In genomic region chr6:140598516-140598915, GRCm38 (mm10) we compare ENCODE assay signal across 16 mouse cellular contexts. TPM values are rescaled to one million over a fixed set of nuclear protein-coding genes. Genes with fewer than 3 reads are reported as not detected.
DNase-seq lines count a peak whose midpoint lies in the region; ATAC-seq lines count a peak whose summit lies in the region.
"Had no signal": no experiment of that assay in that cellular context is flagged by ENCODE, and none has a peak within 500 bp of the region (broad histone marks: within the 10 kb centered on the region; RNA-seq: fewer than 3 reads in every experiment).

No protein-coding gene starts in this region.

- no peaks in the 10 kb centered on the region for H3K9me3 ChIP-seq in midbrain, embryonic 15.5 days
- no peaks in the 10 kb centered on the region for H3K9me3 ChIP-seq in midbrain, embryonic 16.5 days (replicated peaks; ENCODE audit: control insufficient read depth, low read length, poor library complexity, severe bottlenecking)
- no peaks in the 10 kb centered on the region for H3K9me3 ChIP-seq in kidney, embryonic 15.5 days (replicated peaks)
- H3K9me3 ChIP-seq: forebrain, embryonic 10.5 days; heart, embryonic 12.5 days; hindbrain, embryonic 15.5 days; limb, embryonic 15.5 days had no signal

- H3K27me3 ChIP-seq in midbrain, embryonic 15.5 days (replicated peaks), result no peaks in the 10 kb centered on the region
- H3K27me3 ChIP-seq in midbrain, embryonic 16.5 days (ENCODE audit: control insufficient read depth, insufficient read depth, low read depth, low read length), result no peaks in the 10 kb centered on the region
- H3K27me3 ChIP-seq in kidney, embryonic 15.5 days, result no peaks in the 10 kb centered on the region
- H3K27me3 ChIP-seq: heart, embryonic 12.5 days; hindbrain, embryonic 15.5 days; limb, embryonic 15.5 days had no signal

- H3K4me2 ChIP-seq in midbrain, embryonic 15.5 days, result no peak overlapping the region
- no peak overlapping the region for H3K4me2 ChIP-seq in midbrain, embryonic 16.5 days (ENCODE audit: low read length)
- H3K4me2 ChIP-seq in kidney, embryonic 15.5 days, result no peak overlapping the region
- H3K4me2 ChIP-seq: heart, embryonic 12.5 days; hindbrain, embryonic 15.5 days; limb, embryonic 15.5 days had no signal

- ATAC-seq in midbrain, embryonic 15.5 days (replicated peaks), result 0 out of 2 replicates have a peak, but pooled peaks have one; percentile 5
- ATAC-seq in midbrain, embryonic 16.5 days, result no peak
- peak; percentile 95 for ATAC-seq in inflammation-experienced regulatory T-cells, adult 6 months
- no peak for ATAC-seq in kidney, embryonic 15.5 days (replicated peaks; ENCODE audit: low FRiP score)

- 74% methylated on average over 9 of the region's 9 CpGs for WGBS in midbrain, embryonic 15.5 days
- WGBS in midbrain, embryonic 16.5 days, result 67% methylated on average over 9 of the region's 9 CpGs
- WGBS in kidney, embryonic 15.5 days, result 90% methylated on average over 9 of the region's 9 CpGs

- H3K36me3 ChIP-seq in midbrain, embryonic 15.5 days (replicated peaks), result peaks cover 7% of the 10 kb centered on the region
- peaks cover 12% of the 10 kb centered on the region for H3K36me3 ChIP-seq in midbrain, embryonic 16.5 days (ENCODE audit: control insufficient read depth, insufficient read depth, low read length)
- peaks cover 42% of the 10 kb centered on the region for H3K36me3 ChIP-seq in kidney, embryonic 15.5 days

- no peak overlapping the region for H3K9ac ChIP-seq in midbrain, embryonic 15.5 days
- no peak overlapping the region; the same call in 1 of the 2 replicates for H3K9ac ChIP-seq in midbrain, embryonic 16.5 days (ENCODE audit: low read depth, low read length)
- H3K9ac ChIP-seq in kidney, embryonic 15.5 days, result no peak overlapping the region
- H3K9ac ChIP-seq: heart, embryonic 12.5 days; hindbrain, embryonic 15.5 days; limb, embryonic 15.5 days had no signal

- H3K27ac ChIP-seq in midbrain, embryonic 15.5 days, result 0 out of 2 replicates have a peak overlapping the region, but pooled peaks have one; percentile 29
- no peak overlapping the region for H3K27ac ChIP-seq in midbrain, embryonic 16.5 days (ENCODE audit: low read length)
- H3K27ac ChIP-seq in kidney, embryonic 15.5 days, result no peak overlapping the region
- H3K27ac ChIP-seq: forebrain, embryonic 10.5 days; gastrocnemius, adult 2 months; hindbrain, embryonic 15.5 days; limb, embryonic 15.5 days had no signal

- DNase-seq in thymus, postnatal 0 days (ENCODE audit: low spot score), result peak; percentile 71
- DNase-seq in cerebellum, adult 11 months, result no peak
- DNase-seq in spleen, postnatal 4 days (ENCODE audit: low spot score in 2 of 2), result no peak
- DNase-seq: adrenal gland, postnatal 25 days; cerebellum, adult 2 months; gastrocnemius, adult 2 months; kidney, adult 9 months; lung, postnatal 14 days had no signal

- no peak overlapping the region for H3K4me3 ChIP-seq in midbrain, embryonic 15.5 days
- no peak overlapping the region for H3K4me3 ChIP-seq in midbrain, embryonic 16.5 days (ENCODE audit: low read depth, low read length)
- no peak overlapping the region for H3K4me3 ChIP-seq in kidney, embryonic 15.5 days (replicated peaks)
- H3K4me3 ChIP-seq: forebrain, embryonic 10.5 days; gastrocnemius, adult 2 months; heart, embryonic 12.5 days; hindbrain, embryonic 15.5 days; limb, embryonic 15.5 days had no signal

- H3K4me1 ChIP-seq in midbrain, embryonic 15.5 days, result peaks cover 17% of the 10 kb centered on the region
- H3K4me1 ChIP-seq in midbrain, embryonic 16.5 days (ENCODE audit: control insufficient read depth, insufficient read depth, low read length), result peaks cover 7% of the 10 kb centered on the region; the same call in 1 of the 2 replicates
- H3K4me1 ChIP-seq in kidney, embryonic 15.5 days, result no peaks in the 10 kb centered on the region
- H3K4me1 ChIP-seq: heart, embryonic 12.5 days had no signal

RNA-seq across cellular contexts. Expression of gene Aebp2, which starts 23.9 kb away (rescaled TPM):
- 7.7 and 9.0 TPM in 2 replicates for polyA plus RNA-seq in midbrain, embryonic 15.5 days (2015; fragmentation: Nextera tagmentation; extraction: Ambion mirVana)
- 7.5 and 7.6 TPM in 2 replicates for polyA plus RNA-seq in midbrain, embryonic 16.5 days (2015; fragmentation: Nextera tagmentation; extraction: Ambion mirVana)
- 10 to 100 TPM; 38.6 to 41.5 (median 39.2) TPM for polyA plus RNA-seq in inflammation-experienced regulatory T-cells, adult 6 months (2017; shearing (Covaris generic))
- polyA plus RNA-seq in thymus, postnatal 0 days (2015; fragmentation: Nextera tagmentation; extraction: Ambion mirVana), result 17.4 and 24.4 TPM in 2 replicates
- 11.4 and 11.7 TPM in 2 replicates for polyA plus RNA-seq in kidney, embryonic 15.5 days (2015; fragmentation: Nextera tagmentation; extraction: Ambion mirVana)

Comparison
In these comparisons a context has a peak if more than half of its experiments do, and no peak if none do; other contexts are left out.
1. ATAC-seq: peak in midbrain, embryonic 15.5 days (single experiment) and inflammation-experienced regulatory T-cells, adult 6 months (single experiment); none in midbrain, embryonic 16.5 days (single experiment) and kidney, embryonic 15.5 days (single experiment).